Mouse (Mus musculus): ENCODE data around the gene Tceal9. TPM values are rescaled to one million over a fixed set of nuclear protein-coding genes. Genes with fewer than 3 reads are reported as not detected.

The Tceal9 gene
- total and polyA plus RNA-seq, 3 experiments = 75.2 to 113 TPM; not detected in 1

DNA sequence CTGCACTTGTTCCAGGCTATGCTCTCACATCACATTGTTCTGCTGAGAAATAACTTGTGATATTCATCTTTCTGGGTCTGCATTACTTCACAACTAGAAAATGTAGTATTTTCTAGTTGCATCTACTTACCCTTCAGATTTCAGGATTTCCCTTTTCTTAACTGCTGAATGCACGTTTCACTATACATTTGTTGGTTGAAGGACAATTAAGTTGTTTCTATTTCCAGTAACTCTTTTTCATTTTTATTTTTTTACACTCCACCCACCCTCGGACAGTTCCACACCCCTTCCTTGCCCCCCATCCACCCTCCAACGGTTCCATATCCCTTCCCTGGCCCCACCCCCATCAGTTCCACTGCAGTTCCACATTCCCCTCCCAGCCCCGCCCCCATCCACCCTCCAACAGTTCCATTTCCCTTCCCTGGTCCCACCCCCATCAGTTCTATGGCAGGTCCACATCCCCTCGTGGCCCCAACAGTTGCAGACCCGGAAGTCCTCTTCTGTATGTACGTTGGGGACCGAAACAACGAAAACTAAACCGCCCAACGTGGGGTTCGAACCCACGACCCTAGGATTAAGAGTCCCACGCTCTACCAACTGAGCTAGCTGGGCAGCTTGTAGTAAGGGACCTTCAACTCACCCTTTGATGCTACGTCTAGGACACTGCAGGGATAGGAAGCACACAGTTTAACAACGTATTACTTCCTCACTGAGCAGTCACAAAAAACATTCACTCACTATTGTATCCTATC is 49.5 kb upstream of the Tceal9 start (continued):
- no peak for TF ChIP-seq GABPA (IDR thresholded peaks at IDR 0.05; ENCODE audit: low read depth, low read length)
- TF ChIP-seq ZC3H11A (IDR thresholded peaks at IDR 0.05; ENCODE audit: low read depth, low read length) = no peak
- TF ChIP-seq MAZ (IDR thresholded peaks at IDR 0.05; ENCODE audit: low read depth, low read length) = peak; percentile 78
- TF ChIP-seq ZKSCAN1 (IDR thresholded peaks at IDR 0.05; ENCODE audit: low read depth, low read length) = no peak

DNA sequence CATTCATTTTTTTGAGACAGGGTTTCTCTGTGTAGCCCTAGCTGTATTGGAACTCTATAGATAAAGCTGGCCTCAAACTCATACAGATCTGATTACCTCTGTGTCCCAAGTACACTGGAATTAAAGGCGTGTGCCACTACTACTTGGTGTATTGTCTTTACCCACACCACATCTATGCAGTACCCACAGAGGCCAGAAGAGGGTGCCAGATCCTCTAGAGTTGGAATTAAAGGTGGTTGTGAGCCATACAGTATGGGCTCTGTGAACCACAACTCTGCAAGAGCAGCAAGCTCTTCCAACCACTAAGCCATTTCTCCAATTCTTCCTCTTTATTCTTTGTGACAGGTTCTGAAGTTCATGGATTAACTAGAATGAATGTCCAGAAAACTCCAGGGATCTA is 48.0 kb upstream of the Tceal9 start:
- Histone ChIP-seq H3K4me1 (ENCODE audit: control insufficient read depth in 1 of 2, insufficient read depth in 2 of 2, low read length in 2 of 2) (peaks cover 0 to 4% of the 10 kb centered on the region in 2 experiments; a peak in 2 of 4 replicates), H3K27me3 (ENCODE audit: control insufficient read depth in 1 of 2, insufficient read depth in 2 of 2, low read length in 2 of 2) (peaks cover 0 to 2% of the 10 kb centered on the region in 2 experiments; a peak in 1 of 4 replicates), H3K27ac (ENCODE audit: control insufficient read depth, low read depth, low read length) (no peak overlapping the region), H3K79me2 (ENCODE audit: control insufficient read depth, insufficient read depth, low read length, poor library complexity) (no peaks in the 10 kb centered on the region), H3K4me3 (ENCODE audit: control insufficient read depth in 1 of 2, insufficient read depth in 1 of 2, low read depth in 2 of 2, low read length in 2 of 2) (no peak overlapping the region), H3K9me3 (replicated peaks; ENCODE audit: insufficient read depth, low read length) (no peaks in the 10 kb centered on the region), H3K36me3 (ENCODE audit: control insufficient read depth in 1 of 2, insufficient read depth in 2 of 2, low read length in 2 of 2) (peaks cover 0 to 5% of the 10 kb centered on the region in 2 experiments; a peak in 2 of 4 replicates), H3K9ac (ENCODE audit: control insufficient read depth, low read depth, low read length, poor library complexity, severe bottlenecking) (0 out of 2 replicates have a peak overlapping the region, but pooled peaks have one; percentile 14)
- peak; percentile 86 for DNase-seq (ENCODE audit: low read depth, low spot score)
- no peak for TF ChIP-seq CHD2 (IDR thresholded peaks at IDR 0.05; ENCODE audit: low read length)
- no peak for TF ChIP-seq NELFE (IDR thresholded peaks at IDR 0.05; ENCODE audit: low read depth, low read length)
- TF ChIP-seq RAD21 (IDR thresholded peaks at IDR 0.05; ENCODE audit: low read depth, low read length) = peak; percentile 84
- no peak for TF ChIP-seq SIN3A (IDR thresholded peaks at IDR 0.05; ENCODE audit: low read length)
- 0 out of 2 replicates have a peak, but pooled peaks have one; percentile 29 for TF ChIP-seq TBP (IDR thresholded peaks at IDR 0.05; ENCODE audit: low read depth, low read length)
- no peak for TF ChIP-seq POLR2AphosphoS2 (IDR thresholded peaks at IDR 0.05; ENCODE audit: low read length)
- TF ChIP-seq E2F4 (IDR thresholded peaks at IDR 0.05; ENCODE audit: borderline replicate concordance, low read depth, low read length) = no peak
- no peak for TF ChIP-seq UBTF (IDR thresholded peaks at IDR 0.05; ENCODE audit: borderline replicate concordance, insufficient read depth, low read depth, low read length)
- peak; percentile 66 for TF ChIP-seq ZC3H11A (IDR thresholded peaks at IDR 0.05; ENCODE audit: low read depth, low read length)
- TF ChIP-seq USF1 (IDR thresholded peaks at IDR 0.05; ENCODE audit: low read depth, low read length) = no peak
- no peak for TF ChIP-seq USF2 (IDR thresholded peaks at IDR 0.05; ENCODE audit: borderline replicate concordance in 1 of 2, insufficient read depth in 1 of 2, low read depth in 1 of 2, low read length in 2 of 2)
- no peak for TF ChIP-seq ELF1 (IDR thresholded peaks at IDR 0.05; ENCODE audit: low read depth, low read length)
- TF ChIP-seq ETS1 (IDR thresholded peaks at IDR 0.05; ENCODE audit: low read depth, low read length) = no peak
- TF ChIP-seq SMC3 (IDR thresholded peaks at IDR 0.05; ENCODE audit: low read depth, low read length) = peak; percentile 83
- no peak for TF ChIP-seq POLR2AphosphoS5 (IDR thresholded peaks at IDR 0.05; ENCODE audit: borderline replicate concordance, low read depth, low read length)
- peak; percentile 67 to 89 (median 86) for TF ChIP-seq CTCF (IDR thresholded peaks at IDR 0.05 in 2 of 3, conservative IDR thresholded peaks at IDR 0.05 in 1 of 3; ENCODE audit: control insufficient read depth in 1 of 3, insufficient read depth in 1 of 3, low read depth in 2 of 3, low read length in 3 of 3, poor library complexity in 1 of 3, severe bottlenecking in 1 of 3)
- TF ChIP-seq ZKSCAN1 (IDR thresholded peaks at IDR 0.05; ENCODE audit: low read depth, low read length) = no peak
- TF ChIP-seq RCOR1 (IDR thresholded peaks at IDR 0.05; ENCODE audit: low read depth, low read length) = no peak
- no peak for TF ChIP-seq GABPA (IDR thresholded peaks at IDR 0.05; ENCODE audit: low read depth, low read length)
- TF ChIP-seq MYC (IDR thresholded peaks at IDR 0.05; ENCODE audit: low read depth, low read length) = no peak
- TF ChIP-seq MEF2A (IDR thresholded peaks at IDR 0.05; ENCODE audit: extremely low read depth, insufficient replicate concordance, low read depth, low read length, poor library complexity, severe bottlenecking) = no peak
- no peak for TF ChIP-seq JUND (IDR thresholded peaks at IDR 0.05; ENCODE audit: low read depth, low read length)
- no peak for TF ChIP-seq BHLHE40 (IDR thresholded peaks at IDR 0.05; ENCODE audit: borderline replicate concordance, low read depth, low read length)
- TF ChIP-seq HCFC1 (IDR thresholded peaks at IDR 0.05; ENCODE audit: low read depth, low read length) = no peak
- no peak for TF ChIP-seq MAZ (IDR thresholded peaks at IDR 0.05; ENCODE audit: low read depth, low read length)
- TF ChIP-seq NRF1 (IDR thresholded peaks at IDR 0.05; ENCODE audit: insufficient read depth, low read depth, low read length, poor library complexity, severe bottlenecking) = no peak
- no peak for TF ChIP-seq ZMIZ1 (IDR thresholded peaks at IDR 0.05; ENCODE audit: low read depth, low read length)
